7 mouse cellular contexts compared by ENCODE assay signal in the genomic region with DNA sequence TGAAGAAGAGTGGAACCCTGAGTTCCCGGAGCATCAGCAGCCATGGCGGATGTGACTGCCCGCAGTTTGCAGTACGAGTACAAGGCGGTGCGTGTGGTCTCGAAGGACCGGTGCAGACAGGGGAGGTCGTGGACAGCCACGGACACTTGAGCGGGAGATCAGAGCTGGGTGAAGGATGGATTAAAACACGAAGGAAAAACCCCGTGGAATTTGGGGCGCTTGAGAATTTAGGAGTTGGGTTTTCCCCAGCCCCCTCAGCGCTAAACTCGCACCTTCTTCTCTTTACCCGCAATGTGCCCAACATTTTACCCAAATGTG. TPM values are rescaled to one million over a fixed set of nuclear protein-coding genes. Genes with fewer than 3 reads are reported as not detected.
DNase-seq lines count a peak whose midpoint lies in the region; ATAC-seq and TF ChIP-seq lines count a peak whose summit lies in the region.

No protein-coding gene starts in this region.

- H3K4me2 ChIP-seq in lung, postnatal 0 days (replicated peaks; ENCODE audit: low read depth, low read length): peak overlapping the region; percentile 62
- H3K4me2 ChIP-seq in limb, embryonic 12.5 days: peak overlapping the region; percentile 73

- peak overlapping the region; percentile 78 for H3K4me3 ChIP-seq in lung, postnatal 0 days (ENCODE audit: low read depth, low read length)
- peak overlapping the region; percentile 64 for H3K4me3 ChIP-seq in forebrain, embryonic 10.5 days
- peak overlapping the region; percentile 87 for H3K4me3 ChIP-seq in limb, embryonic 12.5 days (replicated peaks)
- peak overlapping the region; percentile 92 for H3K4me3 ChIP-seq in small intestine, adult 2 months (ENCODE audit: low read depth, low read length)

- H3K9ac ChIP-seq in lung, postnatal 0 days (replicated peaks; ENCODE audit: low read depth): peak overlapping the region; percentile 78
- peak overlapping the region; percentile 76 for H3K9ac ChIP-seq in limb, embryonic 12.5 days (replicated peaks)

- H3K27me3 ChIP-seq in lung, postnatal 0 days (replicated peaks; ENCODE audit: insufficient read depth, low read length): no peaks in the 10 kb centered on the region
- no peaks in the 10 kb centered on the region for H3K27me3 ChIP-seq in forebrain, embryonic 10.5 days (ENCODE audit: poor library complexity, severe bottlenecking)
- H3K27me3 ChIP-seq in limb, embryonic 12.5 days: no peaks in the 10 kb centered on the region
- no peaks in the 10 kb centered on the region for H3K27me3 ChIP-seq in small intestine, adult 2 months (ENCODE audit: control insufficient read depth, insufficient read depth, low read length)

- H3K27ac ChIP-seq in lung, postnatal 0 days (ENCODE audit: low read length): peak overlapping the region; percentile 73
- H3K27ac ChIP-seq in forebrain, embryonic 10.5 days: peak overlapping the region; percentile 84
- peak overlapping the region; percentile 82 for H3K27ac ChIP-seq in limb, embryonic 12.5 days
- peak overlapping the region; percentile 62 for H3K27ac ChIP-seq in small intestine, adult 2 months (ENCODE audit: insufficient read depth, low read depth, low read length)

- H3K36me3 ChIP-seq in lung, postnatal 0 days (ENCODE audit: insufficient read depth, low read length): 0 out of 2 replicates have a peak, but pooled peaks cover 11% of the 10 kb centered on the region
- H3K36me3 ChIP-seq in forebrain, embryonic 10.5 days (replicated peaks): peaks cover 40% of the 10 kb centered on the region
- H3K36me3 ChIP-seq in limb, embryonic 12.5 days: peaks cover 40% of the 10 kb centered on the region
- peaks cover 31% of the 10 kb centered on the region for H3K36me3 ChIP-seq in small intestine, adult 2 months (ENCODE audit: control insufficient read depth, insufficient read depth, low read length)

- no peak for TF ChIP-seq CTCF in lung, postnatal 0 days (IDR thresholded peaks at IDR 0.05)
- TF ChIP-seq CTCF in small intestine, adult 2 months (IDR thresholded peaks at IDR 0.05; ENCODE audit: extremely low read depth, insufficient read length, insufficient replicate concordance, low read depth, low read length): no peak

- TF ChIP-seq POLR2A in small intestine, adult 2 months (IDR thresholded peaks at IDR 0.05; ENCODE audit: low read depth, low read length): no peak

- peaks cover 6% of the 10 kb centered on the region; the same call in 1 of the 2 replicates for H3K4me1 ChIP-seq in lung, postnatal 0 days (ENCODE audit: insufficient read depth, low read depth, low read length)
- H3K4me1 ChIP-seq in forebrain, embryonic 10.5 days: peaks cover 19% of the 10 kb centered on the region
- peaks cover 11% of the 10 kb centered on the region for H3K4me1 ChIP-seq in limb, embryonic 12.5 days (replicated peaks)
- H3K4me1 ChIP-seq in small intestine, adult 2 months (ENCODE audit: control insufficient read depth, insufficient read depth, insufficient read length, low read length): no peaks in the 10 kb centered on the region

- no peaks in the 10 kb centered on the region for H3K9me3 ChIP-seq in lung, postnatal 0 days (ENCODE audit: low read length)
- no peaks in the 10 kb centered on the region for H3K9me3 ChIP-seq in forebrain, embryonic 10.5 days
- no peaks in the 10 kb centered on the region for H3K9me3 ChIP-seq in limb, embryonic 12.5 days

- 0% methylated on average over 17 of the region's 17 CpGs for WGBS in lung, postnatal 0 days
- under 1% methylated on average over 17 of the region's 17 CpGs for WGBS in forebrain, embryonic 10.5 days
- WGBS in limb, embryonic 12.5 days: under 1% methylated on average over 17 of the region's 17 CpGs
- under 1% methylated on average over 17 of the region's 17 CpGs for WGBS in small intestine, adult 2 months

- no peak for ATAC-seq in lung, postnatal 0 days
- ATAC-seq in limb, embryonic 12.5 days (ENCODE audit: insufficient number of reproducible peaks, insufficient read depth, low FRiP score, low TSS enrichment, low read depth): no peak

- TF ChIP-seq EP300 in lung, postnatal 0 days (IDR thresholded peaks at IDR 0.05): no peak

- no peak for DNase-seq in lung, postnatal 0 days (ENCODE audit: low spot score)
- no peak for DNase-seq in lung, postnatal 14 days
- no peak for DNase-seq in forebrain, embryonic 10.5 days (ENCODE audit: extremely low spot score, low spot score)
- no peak for DNase-seq in layer of hippocampus, postnatal 14 days (ENCODE audit: low spot score in 2 of 2)
- no peak for DNase-seq in cerebellum, adult 8-10 months

RNA-seq across cellular contexts. Expression of a gene that starts 0.2 kb away (rescaled TPM):
- polyA plus RNA-seq in lung, postnatal 0 days (2015; fragmentation: Nextera tagmentation; extraction: Ambion mirVana): 18.8 and 20.5 TPM in 2 replicates
- polyA plus RNA-seq in forebrain, embryonic 10.5 days (2016; fragmentation: Nextera tagmentation; extraction: Ambion mirVana): 112 and 115 TPM in 2 replicates
- polyA plus RNA-seq in limb, embryonic 12.5 days (2016; fragmentation: Nextera tagmentation; extraction: Ambion mirVana): 98.3 and 104 TPM in 2 replicates
- polyA plus RNA-seq in small intestine, adult 2 months (2012; rRNA removed): 13.9 and 25.5 TPM in 2 replicates
- 10 to 100 TPM; 77.5 to 79.7 TPM for total RNA-seq in layer of hippocampus, postnatal 14 days (2021)

RNA-seq across cellular contexts. Expression of a gene that starts 0.3 kb away (rescaled TPM):
- 1.9 and 2.0 TPM in 2 replicates for polyA plus RNA-seq in lung, postnatal 0 days (2015; fragmentation: Nextera tagmentation; extraction: Ambion mirVana)
- polyA plus RNA-seq in forebrain, embryonic 10.5 days (2016; fragmentation: Nextera tagmentation; extraction: Ambion mirVana): 2.5 and 3.2 TPM in 2 replicates
- 2.2 and 2.3 TPM in 2 replicates for polyA plus RNA-seq in limb, embryonic 12.5 days (2016; fragmentation: Nextera tagmentation; extraction: Ambion mirVana)
- 0.34 and 0.60 TPM in 2 replicates for polyA plus RNA-seq in small intestine, adult 2 months (2012; rRNA removed)
- total RNA-seq in layer of hippocampus, postnatal 14 days (2021): under 1 TPM; 0.74 to 0.97 TPM

RNA-seq across cellular contexts. Expression of a gene that starts 39.2 kb away (rescaled TPM):
- 54.4 and 61.4 TPM in 2 replicates for polyA plus RNA-seq in lung, postnatal 0 days (2015; fragmentation: Nextera tagmentation; extraction: Ambion mirVana)
- polyA plus RNA-seq in forebrain, embryonic 10.5 days (2016; fragmentation: Nextera tagmentation; extraction: Ambion mirVana): 44.3 and 50.5 TPM in 2 replicates
- 65.1 and 65.9 TPM in 2 replicates for polyA plus RNA-seq in limb, embryonic 12.5 days (2016; fragmentation: Nextera tagmentation; extraction: Ambion mirVana)
- polyA plus RNA-seq in small intestine, adult 2 months (2012; rRNA removed): 19.2 and 35.1 TPM in 2 replicates
- total RNA-seq in layer of hippocampus, postnatal 14 days (2021): 10 to 100 TPM; 62.2 to 68.6 TPM

RNA-seq across cellular contexts. Expression of a gene that starts 39.3 kb away (rescaled TPM):
- 30.4 and 32.9 TPM in 2 replicates for polyA plus RNA-seq in lung, postnatal 0 days (2015; fragmentation: Nextera tagmentation; extraction: Ambion mirVana)
- 22.5 and 24.4 TPM in 2 replicates for polyA plus RNA-seq in forebrain, embryonic 10.5 days (2016; fragmentation: Nextera tagmentation; extraction: Ambion mirVana)
- polyA plus RNA-seq in limb, embryonic 12.5 days (2016; fragmentation: Nextera tagmentation; extraction: Ambion mirVana): 26.5 and 29.6 TPM in 2 replicates
- 67.2 and 183 TPM in 2 replicates for polyA plus RNA-seq in small intestine, adult 2 months (2012; rRNA removed)
- total RNA-seq in layer of hippocampus, postnatal 14 days (2021): 100 to 1,000 TPM in 1 of 2 experiments, 10 to 100 TPM in 1; 96.3 to 101 TPM
